Mouse (Mus musculus): ENCODE results near the gene Nhsl1.

The Nhsl1 gene

GRCm38 (mm10) chr10:18404679-18405078, 85.9 kb downstream of the Nhsl1 start:
- no peak for DNase-seq

GRCm38 (mm10) chr10:18407062-18407830, 88.5 kb downstream of the Nhsl1 start:
- peak; percentile 93 to 96 for DNase-seq

- no peak for DNase-seq
These were observed 89.3 kb downstream of the Nhsl1 start for GRCm38 (mm10) chr10:18408128-18408527.

DNA sequence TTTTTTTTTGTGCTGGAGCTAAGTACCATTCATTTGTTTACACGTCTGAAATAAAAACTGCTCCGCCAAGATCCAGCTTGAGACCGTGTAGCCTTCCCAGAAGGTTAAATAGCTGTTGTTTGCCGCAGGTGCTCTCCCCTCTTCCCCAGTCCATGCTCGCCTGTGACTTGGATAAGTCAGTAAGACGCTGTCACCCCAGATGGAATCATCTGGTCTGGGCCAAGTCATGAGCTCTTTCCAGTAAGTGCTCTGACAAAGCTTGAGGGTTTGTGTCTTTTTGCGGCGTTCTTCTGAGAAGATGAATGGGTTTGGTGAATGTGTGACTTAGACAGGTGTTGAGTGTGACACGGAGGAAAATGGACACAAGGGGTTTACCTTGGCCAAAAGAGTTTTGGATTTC, 89.8 kb downstream of the Nhsl1 start:
- no peak for DNase-seq

DNA sequence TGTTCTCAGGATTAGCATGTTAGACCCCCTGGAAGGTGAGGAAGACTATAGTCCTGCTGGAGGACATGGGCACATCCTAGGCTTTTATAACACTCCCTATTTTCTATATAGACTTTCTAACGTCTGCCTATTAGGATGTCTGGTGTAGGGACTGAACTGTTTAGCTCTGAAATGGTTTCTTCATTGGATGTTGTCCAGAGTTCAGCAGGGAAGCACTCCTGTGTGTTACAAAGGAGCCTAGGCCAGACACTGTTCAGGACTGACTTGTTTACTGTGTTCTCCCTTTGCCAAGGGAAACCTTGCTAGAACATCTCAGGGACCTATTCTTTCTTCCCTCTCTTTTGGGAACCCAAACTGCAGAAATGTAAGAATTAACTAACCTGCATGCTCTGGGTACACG, 90.3 kb downstream of the Nhsl1 start:
- DNase-seq = no peak

GRCm38 (mm10) chr10:18411266-18411665, 92.5 kb downstream of the Nhsl1 start:
- DNase-seq = no peak

DNA sequence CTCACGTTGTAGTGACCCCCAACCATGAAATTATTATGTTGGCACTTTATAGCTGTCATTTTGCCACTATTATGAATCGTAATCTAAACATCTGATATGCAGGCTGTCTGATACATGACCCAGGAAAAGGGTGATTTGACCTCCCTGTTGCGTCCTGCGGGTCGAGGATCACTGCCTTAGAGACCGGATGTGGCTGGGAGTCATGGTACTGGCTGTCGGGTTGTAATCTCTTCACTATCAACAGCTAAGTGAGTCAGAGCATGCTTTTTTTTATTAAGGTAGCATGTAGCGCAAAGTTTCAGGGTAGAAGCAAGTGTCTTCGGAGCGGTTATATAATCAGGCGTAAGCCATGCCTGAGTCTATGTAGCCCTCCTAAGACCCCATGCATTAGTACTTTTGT, 97.2 kb downstream of the Nhsl1 start:
- DNase-seq = no peak

GRCm38 (mm10) chr10:18418160-18418559, 99.4 kb downstream of the Nhsl1 start:
- DNase-seq = no peak

GRCm38 (mm10) chr10:18419508-18419907, 100.7 kb downstream of the Nhsl1 start:
- DNase-seq = no peak

DNA sequence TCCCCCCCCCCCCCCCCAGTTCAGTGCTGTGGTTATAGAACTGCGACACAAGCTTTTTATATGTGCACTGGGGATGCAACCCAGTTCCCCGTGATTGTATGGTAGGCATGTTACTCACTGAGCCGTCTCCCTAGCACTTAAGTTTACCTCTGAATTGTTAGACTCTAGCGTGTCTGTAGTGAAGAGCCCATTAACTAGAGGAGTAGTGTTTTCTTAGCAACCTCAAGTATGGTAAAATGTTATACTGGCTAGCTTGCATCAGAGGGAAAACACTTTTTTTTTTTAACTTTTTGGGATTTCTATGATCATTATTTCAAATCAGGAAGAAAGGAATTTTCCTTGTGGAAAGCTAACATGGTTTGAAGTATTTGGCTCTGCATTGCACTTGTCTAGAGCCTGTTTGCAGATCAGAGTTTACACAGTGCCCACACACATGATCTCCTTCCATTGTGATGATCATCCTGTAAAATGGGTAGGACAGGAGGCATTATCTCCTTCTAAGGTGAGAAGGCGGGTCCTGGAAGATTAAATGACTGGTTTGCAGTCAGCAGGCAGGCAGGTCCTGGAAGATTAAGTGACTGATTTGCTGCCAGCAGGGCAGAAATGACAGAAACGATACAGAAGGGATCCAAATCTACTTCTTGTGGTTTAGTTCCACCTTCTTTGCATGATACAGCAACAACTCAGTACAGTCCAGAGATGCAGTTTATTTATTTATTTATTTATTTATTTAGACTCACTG, 101.6 kb downstream of the Nhsl1 start:
- DNase-seq = no peak

- no peak for DNase-seq
These were observed 104.2 kb downstream of the Nhsl1 start for GRCm38 (mm10) chr10:18422968-18423367.

- DNase-seq = no peak
These were observed 104.8 kb downstream of the Nhsl1 start for GRCm38 (mm10) chr10:18423557-18423956.

DNA sequence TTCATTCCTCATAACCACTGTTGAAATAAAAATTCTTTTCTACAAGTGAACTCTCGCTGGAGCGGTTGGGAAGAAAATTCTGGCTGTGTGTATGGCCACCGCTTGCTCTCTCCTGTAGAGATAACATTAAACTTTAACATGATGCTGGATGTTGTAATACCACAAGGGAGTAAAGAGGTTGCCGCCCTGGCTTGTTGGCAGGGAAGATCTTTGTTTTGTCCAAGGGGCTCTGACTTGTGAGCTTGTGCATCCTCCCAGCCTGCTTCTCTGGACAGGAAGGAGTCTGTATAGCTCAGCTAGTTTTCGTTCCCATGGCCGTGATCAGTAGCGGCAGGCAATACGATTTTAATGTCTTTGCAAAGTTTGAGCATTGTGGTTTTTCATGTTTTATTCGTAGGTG, 109.1 kb downstream of the Nhsl1 start:
- no peak for DNase-seq

DNA sequence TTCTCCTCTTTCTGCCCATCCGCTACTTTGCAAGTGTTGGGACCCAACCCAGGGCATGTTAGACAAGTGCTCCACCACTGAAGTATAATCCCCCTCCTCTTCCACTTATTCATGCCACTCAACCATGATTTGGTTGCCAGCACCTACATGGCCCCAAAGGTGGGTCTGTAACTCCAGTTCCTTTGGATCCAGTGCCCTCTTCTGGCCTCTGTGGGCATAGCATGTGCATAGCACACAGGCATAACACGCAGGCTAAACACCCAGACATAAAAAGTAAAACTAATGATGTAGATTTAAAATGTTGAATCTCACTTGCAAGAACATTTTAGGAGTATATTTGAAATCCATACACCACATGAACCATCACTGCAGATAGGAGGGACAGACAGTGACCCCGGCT, 110.7 kb downstream of the Nhsl1 start:
- DNase-seq = peak in 1 of 2 experiments; percentile 32

GRCm38 (mm10) chr10:18430141-18430540, 111.4 kb downstream of the Nhsl1 start:
- peak in 1 of 2 experiments; percentile 46 for DNase-seq

GRCm38 (mm10) chr10:18430973-18431372, 112.2 kb downstream of the Nhsl1 start:
- DNase-seq = peak; percentile 83 to 90

GRCm38 (mm10) chr10:18431546-18431945, 112.8 kb downstream of the Nhsl1 start:
- DNase-seq = no peak

- DNase-seq = no peak
These were observed 116.7 kb downstream of the Nhsl1 start for GRCm38 (mm10) chr10:18435454-18435853.

GRCm38 (mm10) chr10:18435938-18436337, 117.2 kb downstream of the Nhsl1 start:
- DNase-seq = no peak

DNA sequence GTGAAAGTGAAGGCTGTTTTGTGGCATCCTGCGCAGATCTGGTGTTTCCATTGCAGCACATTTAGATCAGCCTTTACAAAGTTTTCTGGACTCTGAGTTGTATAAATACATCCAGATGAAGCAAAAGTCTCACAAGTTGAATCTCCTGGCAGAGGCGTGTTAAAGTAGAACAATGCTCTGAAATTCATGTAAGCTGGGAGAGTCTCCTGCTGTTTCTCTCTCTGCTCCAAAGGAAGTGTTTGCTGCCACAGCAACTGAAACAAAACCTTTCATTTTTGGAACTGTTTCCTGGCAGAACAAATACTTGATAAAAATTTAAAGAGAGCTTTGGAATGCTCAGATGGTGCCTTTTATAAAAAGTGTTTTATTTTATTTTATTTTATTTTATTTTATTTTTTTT, 118.8 kb downstream of the Nhsl1 start:
- no peak for DNase-seq

DNA sequence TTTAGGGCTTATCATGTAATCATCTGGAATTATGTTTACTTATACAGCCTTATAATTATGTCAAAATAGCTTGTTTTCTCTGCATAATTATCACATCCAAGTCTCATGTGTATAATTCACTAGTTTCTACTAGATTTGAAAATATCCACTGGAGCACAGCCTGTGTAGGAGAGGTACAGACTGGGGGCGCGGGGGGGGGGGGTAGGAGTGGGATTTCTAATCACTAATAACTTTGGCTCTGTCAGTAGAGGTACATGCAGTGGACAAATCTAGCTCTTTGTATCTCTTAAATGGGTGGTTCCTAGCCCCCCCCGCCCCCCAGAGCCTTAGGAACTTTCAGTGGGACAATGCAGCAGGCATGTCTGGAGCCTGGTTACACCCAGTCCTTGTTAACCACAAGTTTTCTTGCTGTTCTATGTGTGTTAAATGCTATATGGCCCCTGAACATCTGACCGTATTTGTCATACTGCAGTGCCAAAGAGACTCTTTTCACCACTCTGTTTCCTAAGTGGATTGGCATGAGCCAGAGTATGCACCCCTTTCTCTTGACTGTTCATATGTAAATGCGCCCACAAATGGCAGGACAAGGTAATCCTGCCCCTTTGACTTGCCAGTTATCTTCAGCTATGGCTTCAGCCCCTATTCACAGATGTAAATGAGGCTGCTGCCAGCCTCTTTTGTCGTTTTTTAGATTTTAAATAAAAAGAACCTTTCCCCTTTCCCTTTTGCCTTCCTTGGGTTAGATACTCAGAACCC, 127.0 kb downstream of the Nhsl1 start:
- DNase-seq = no peak

DNA sequence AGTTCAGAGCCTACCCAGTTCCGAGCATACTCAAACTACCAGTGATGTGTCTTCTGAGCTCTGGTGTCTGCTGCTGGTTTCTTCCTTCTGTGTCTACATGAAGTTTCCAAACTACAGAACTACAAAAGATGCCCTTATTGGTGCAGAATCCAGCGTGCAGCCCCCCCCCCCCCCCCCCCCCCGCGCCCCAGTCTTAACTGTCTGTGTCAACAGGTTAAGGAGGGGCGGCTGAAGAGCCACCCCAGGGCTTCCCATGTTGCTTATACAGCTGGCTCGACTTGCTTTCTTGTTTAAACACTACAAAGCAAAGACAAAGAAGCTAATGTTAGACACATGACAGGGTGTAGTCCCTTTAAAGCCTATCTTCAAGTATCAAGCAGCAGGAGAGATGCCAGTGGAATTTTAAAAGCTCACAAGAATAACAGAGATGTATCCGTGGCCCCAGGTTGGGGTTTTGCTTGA, 127.6 kb downstream of the Nhsl1 start:
- DNase-seq = no peak

- no peak for DNase-seq
These were observed 128.5 kb downstream of the Nhsl1 start for GRCm38 (mm10) chr10:18447299-18447698.
